Mouse (Mus musculus): ENCODE measurements around the gene Zfp651.
A peak's percentile ranks its signal among the peaks of the same experiment; 100 is the strongest.

Zfp651 gene

DNA sequence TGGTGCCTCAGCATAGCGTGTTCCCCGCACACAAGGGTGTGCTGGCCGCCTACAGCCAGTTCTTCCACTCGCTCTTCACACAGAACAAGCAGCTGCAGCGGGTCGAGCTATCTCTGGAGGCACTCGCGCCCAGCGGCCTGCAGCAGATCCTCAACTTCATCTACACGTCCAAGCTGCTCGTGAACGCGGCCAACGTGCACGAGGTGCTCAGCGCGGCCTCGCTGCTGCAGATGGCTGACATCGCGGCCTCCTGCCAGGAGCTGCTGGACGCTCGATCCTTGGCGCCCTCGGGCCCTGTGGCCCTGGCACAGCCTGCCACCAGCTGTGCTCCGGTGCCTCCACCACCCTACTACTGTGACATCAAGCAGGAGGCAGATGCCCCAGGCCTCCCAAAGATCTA lies 3.6 kb downstream of the Zfp651 start:
- no peak for DNase-seq

DNA sequence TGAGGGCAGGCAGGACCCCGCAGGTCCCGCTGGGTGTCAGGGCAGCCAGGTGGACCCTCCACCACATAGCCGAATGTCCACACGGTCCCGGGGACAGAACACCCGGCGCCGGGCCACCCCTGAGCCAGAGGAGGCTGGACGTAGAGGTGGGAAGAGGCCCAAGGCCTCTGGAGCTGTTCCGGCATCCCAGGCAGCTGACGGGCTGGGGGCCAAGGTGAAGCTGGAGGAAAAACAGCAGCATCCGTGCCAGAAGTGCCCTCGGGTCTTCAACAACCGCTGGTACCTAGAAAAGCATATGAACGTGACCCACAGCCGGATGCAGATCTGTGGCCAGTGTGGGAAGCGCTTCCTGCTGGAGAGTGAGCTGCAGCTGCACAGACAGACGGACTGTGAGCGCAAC lies 4.6 kb downstream of the Zfp651 start:
- DNase-seq = peak; percentile 25

GRCm38 (mm10) chr9:121765166-121765855 lies 6.2 kb downstream of the Zfp651 start:
- peak; percentile 20 for DNase-seq

GRCm38 (mm10) chr9:121772412-121772811 lies 13.3 kb downstream of the Zfp651 start:
- no peak for DNase-seq

- DNase-seq = no peak
These were observed 16.8 kb downstream of the Zfp651 start for GRCm38 (mm10) chr9:121775951-121776350.

DNA sequence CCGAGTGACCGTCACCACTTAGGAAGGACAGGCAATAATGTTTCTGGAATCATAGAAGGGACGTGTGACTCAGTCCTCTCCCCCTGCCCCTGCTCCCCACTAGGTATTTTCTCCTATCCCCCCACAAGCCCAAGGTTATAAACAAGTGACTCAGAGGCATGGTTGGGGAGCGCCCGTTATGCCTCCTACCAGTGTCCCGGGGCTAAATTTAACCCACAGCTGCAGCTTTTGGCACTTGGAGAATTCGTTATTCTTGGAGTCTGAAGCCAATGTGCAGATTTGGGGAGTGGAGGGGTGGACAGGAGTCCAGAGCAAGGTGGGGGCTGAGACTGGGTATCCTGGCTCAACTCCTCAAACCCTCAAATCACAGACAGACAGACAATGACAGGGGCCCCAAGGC lies 17.4 kb downstream of the Zfp651 start:
- no peak for DNase-seq

DNA sequence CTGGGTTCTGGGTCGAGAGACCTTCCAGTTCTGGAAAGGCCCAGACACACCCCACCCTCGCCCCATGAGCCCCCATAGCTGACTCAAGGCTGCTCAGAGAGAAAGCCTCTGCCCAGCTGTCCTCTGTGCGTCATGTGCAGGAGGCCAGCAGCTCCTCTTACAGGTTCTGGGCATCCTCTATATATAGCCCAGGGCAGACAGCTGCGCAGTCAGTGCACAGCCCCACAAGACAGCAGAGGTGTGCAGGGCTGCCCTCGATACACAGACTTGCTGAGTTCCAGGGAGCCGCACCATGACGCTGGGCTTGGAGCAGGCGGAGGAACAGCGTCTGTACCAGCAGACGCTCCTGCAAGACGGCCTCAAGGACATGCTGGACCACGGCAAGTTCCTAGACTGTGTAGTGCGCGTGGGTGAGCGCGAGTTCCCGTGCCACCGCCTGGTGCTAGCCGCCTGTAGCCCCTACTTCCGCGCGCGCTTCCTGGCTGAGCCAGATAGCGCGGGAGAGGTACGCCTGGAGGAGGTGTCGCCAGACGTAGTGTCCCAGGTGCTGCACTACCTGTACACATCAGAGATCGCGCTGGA lies 18.4 kb downstream of the Zfp651 start, which contains the start of gene Klhl40:
Gene Klhl40 (plus strand): TSS at position 124 of the 582 bp plus-strand sequence.
- DNase-seq = no peak

- no peak for DNase-seq
These were observed 19.0 kb downstream of the Zfp651 start for GRCm38 (mm10) chr9:121778066-121778624.

DNA sequence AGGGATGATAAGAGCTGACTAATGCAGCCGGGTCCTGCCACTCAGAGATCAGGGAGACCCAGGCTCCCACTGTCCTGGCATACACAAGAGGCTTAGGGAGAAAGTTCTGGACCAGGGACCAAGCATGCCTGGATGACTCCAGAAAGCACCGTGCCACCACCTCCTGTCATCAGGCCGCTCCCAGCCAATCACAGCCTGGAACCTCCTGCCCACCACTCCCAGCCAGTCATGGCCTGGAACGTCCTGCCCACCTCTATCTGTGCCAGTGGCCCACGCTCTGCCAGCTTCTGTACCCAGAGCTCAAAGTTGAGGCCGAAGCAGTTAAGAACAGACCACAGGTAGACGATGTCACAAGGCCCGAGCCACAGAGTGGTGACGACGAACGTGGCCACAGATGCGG lies 25.7 kb downstream of the Zfp651 start:
- DNase-seq = no peak

DNA sequence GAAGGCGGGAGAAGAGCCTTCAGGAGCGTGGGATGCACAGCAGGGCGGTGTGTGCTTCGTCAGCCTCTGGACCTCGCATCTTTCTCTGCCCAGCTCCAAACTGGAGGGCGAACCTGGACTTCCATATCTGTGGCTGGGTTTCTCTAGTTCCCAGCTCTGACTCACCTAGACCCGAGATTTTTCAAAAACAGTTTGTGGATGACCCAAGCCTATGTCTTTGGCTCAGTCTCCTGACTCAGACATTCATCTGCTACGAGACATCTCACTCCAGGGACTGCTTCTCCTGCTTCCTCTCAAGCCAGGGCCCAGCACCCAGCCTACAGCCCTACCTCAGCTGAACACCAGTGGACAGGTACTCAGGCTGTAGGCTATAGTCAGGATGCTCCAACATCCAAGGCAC lies 26.1 kb downstream of the Zfp651 start:
- no peak for DNase-seq

- DNase-seq = no peak
These were observed 27.2 kb downstream of the Zfp651 start for GRCm38 (mm10) chr9:121786359-121786758.

DNA sequence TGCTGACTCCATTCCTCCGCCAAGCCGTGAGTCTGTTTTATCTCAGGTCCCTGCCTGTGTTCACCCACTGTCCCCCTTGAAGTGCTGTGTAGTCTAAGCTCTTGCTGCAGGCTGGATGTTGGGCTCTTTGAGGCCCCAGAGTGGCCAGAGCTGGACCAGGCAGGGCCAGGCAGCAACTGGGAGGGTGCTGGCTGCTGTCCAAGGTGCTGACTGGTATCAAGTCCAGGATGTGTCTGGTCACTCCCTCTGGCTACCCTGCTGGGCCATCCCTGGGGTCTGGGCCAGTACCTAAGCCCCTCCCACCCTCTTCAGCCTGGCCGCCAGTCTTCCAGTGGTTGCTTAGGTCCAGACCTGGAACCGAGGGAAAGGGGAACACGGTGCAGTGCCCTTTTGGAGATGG lies 32.1 kb downstream of the Zfp651 start:
- DNase-seq = peak; percentile 77

GRCm38 (mm10) chr9:121791757-121792521 lies 32.8 kb downstream of the Zfp651 start, which contains the start of gene Hhatl:
Gene Hhatl (minus strand): TSS chr9:121792507.
- DNase-seq = no peak

- DNase-seq = peak; percentile 20
These were observed 35.9 kb downstream of the Zfp651 start for GRCm38 (mm10) chr9:121794972-121795539.

DNA sequence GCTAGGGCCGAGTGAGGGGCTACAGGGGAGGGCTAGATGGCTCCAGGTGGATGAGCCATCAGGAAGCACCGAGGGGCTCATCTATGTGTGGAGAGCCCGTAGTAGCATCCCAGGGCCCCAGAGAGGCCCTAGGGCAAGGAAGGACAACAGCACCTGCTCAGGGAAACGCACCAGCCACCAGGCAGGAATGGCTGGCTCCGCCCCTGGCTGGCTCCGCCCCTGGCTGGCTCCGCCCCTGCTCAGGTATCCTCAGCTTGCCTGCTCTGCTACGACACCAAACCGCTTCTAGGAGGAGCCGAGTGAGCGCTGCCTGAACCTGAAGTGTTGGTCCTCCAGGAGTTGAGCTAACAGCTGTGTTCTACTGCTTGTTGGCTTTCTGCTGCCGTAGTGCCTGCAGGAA lies 38.6 kb downstream of the Zfp651 start:
- DNase-seq = peak; percentile 52

DNA sequence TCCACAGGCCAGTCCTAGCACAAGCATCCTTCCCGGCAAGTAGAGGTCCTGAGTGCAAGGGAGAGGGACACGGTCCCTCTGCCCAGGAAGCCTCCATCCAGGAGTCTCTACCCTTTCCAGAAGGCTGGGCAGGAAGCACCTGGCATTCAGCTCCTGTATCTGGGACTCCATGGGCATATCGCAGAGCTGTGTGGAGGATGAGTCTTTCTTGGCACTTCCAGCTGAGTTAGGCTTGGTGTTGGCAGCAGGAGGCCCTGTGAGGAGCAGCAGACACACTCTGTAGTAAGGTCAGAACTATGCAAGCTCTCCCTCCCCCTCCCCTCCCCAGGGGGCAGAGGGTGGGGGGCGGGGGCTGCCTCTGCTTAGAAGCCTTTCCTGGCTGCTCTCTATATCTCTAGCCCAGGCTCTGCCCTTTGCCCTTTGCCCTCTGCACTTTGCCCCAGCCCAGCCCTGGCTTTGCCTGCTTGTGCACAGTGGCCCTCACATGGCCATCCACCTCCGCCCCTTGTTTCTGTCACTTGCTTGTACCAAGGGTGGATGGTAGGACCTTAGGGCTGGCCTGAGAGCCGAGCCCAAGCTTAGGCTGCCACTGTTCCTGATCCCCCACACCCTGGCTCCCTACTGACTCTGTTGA lies 39.9 kb downstream of the Zfp651 start:
- DNase-seq = no peak

GRCm38 (mm10) chr9:121802747-121803146 lies 43.6 kb downstream of the Zfp651 start:
- no peak for DNase-seq

DNA sequence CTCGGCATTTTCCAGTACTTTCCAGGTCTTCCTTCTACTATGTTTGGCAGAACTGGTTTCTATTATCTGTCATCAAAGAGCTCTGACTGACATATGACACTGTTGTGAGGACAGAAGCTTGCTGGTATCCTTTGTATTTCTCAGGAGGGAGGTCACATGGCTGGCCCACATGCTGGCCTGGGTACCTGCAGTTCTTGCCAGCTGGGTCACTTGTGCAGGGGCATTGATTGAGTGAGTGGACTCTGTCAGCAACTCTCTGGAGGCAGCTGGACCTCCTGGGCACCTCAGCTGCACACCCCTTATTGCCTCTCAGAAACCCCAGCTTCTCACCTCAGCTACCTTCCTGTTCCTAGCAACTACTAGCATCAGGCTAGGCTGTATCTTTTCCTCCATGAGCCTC lies 48.4 kb downstream of the Zfp651 start:
- no peak for DNase-seq

DNA sequence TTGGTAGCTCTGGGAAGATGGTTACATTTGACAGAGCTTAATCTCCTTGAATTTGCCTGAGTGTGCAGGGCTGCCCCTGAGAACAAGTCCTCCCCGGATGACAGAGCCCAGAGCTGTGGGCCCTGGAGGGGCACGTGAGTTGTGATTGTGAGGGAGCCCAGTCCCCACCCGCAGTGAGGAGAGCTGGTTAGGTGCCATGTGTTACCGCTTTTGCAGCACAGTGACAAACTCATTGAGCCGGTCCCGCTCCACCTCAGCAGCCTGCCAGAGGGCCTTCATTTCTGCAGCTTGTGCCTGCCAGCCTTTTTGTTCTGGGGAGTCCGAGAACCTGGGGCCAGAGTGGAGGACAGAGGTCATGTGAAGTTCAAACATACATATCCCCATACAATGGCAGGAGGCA lies 48.8 kb downstream of the Zfp651 start:
- no peak for DNase-seq

- no peak for DNase-seq
These were observed 49.4 kb downstream of the Zfp651 start for GRCm38 (mm10) chr9:121808511-121808910.

GRCm38 (mm10) chr9:121810081-121810821 lies 51.1 kb downstream of the Zfp651 start:
- DNase-seq = peak; percentile 40

- no peak for DNase-seq
These were observed 56.1 kb downstream of the Zfp651 start for GRCm38 (mm10) chr9:121815183-121815582.

All from lung, postnatal 14 days (tissue).